Mouse (Mus musculus) liver, adult 2 months (tissue): ENCODE measurements around the gene Rnf166.

Experiments
- CTCF ChIP-seq: fragments of 200-500 bp; IDR thresholded peaks from 2 replicates; pipeline ENCODE4 v1.5.1; 2011; ENCODE audit warnings: low read depth, low read length, control low read depth
- POLR2A ChIP-seq: fragments of 200-500 bp; IDR thresholded peaks from 2 replicates; pipeline ENCODE4 v1.6.1; 2011; ENCODE audit warnings: low read length, control low read depth; ENCODE audit not compliant: insufficient read depth; ENCODE audit errors: extremely low read depth

DNA sequence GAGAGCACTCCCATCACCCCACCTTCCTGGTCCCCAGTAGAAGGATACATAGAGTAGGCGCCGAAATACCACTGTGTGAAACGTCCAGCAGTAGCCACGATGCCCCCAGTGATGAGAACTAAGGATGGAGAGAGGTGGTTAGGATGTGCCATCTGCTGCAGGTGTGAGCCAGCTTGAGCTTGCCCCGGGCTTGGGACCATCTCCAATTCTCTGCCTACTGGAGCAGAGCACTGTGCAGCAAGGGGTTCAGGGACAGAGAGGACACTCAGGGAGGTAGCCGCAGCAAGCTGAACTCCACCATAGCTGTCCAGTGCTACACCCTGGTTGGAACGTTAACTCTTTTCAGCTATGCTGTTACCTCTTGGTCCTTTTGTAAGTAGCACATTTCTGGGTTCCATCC is 48.3 kb downstream of the Rnf166 start:
- TF ChIP-seq CTCF (no peak), POLR2A (no peak)
